Mouse (Mus musculus) forebrain, embryonic 13.5 days (tissue): ENCODE measurements around the gene Hira. TPM values are rescaled to one million over a fixed set of nuclear protein-coding genes. Genes with fewer than 3 reads are reported as not detected.
"Not testable (repeated sequence)": the region's sequence is repeated elsewhere in the genome, so short reads cannot be mapped to it uniquely, and the experiment has no call there.

Source experiments
- ATAC-seq: fragments of 200-750 bp; cut with Nextera tagmentation; 2 replicates; pipeline ENCODE4 v1.8.0; 2017
- H3K27ac ChIP-seq: fragments of 300-500 bp; sonication (generic); 2 replicates; pipeline ENCODE4 v1.5.1; 2015; ENCODE audit warnings: inconsistent platforms, mild to moderate bottlenecking, moderate library complexity
- H3K27me3 ChIP-seq: fragments of 300-500 bp; sonication (generic); 2 replicates; pipeline ENCODE4 v1.6.1; 2015; ENCODE audit warnings: mild to moderate bottlenecking, inconsistent platforms
- H3K36me3 ChIP-seq: fragments of 300-500 bp; sonication (generic); 2 replicates; pipeline ENCODE4 v1.6.1; 2015; ENCODE audit warnings: mild to moderate bottlenecking, inconsistent platforms; ENCODE audit not compliant: poor library complexity, severe bottlenecking
- H3K4me1 ChIP-seq: fragments of 300-500 bp; sonication (generic); 2 replicates; pipeline ENCODE4 v1.6.1; 2015; ENCODE audit warnings: inconsistent platforms
- H3K4me2 ChIP-seq: fragments of 300-500 bp; sonication (generic); 2 replicates; pipeline ENCODE4 v1.6.1; 2015; ENCODE audit warnings: inconsistent platforms, mild to moderate bottlenecking, moderate library complexity
- H3K4me3 ChIP-seq: fragments of 300-500 bp; sonication (generic); 2 replicates; pipeline ENCODE4 v1.5.1; 2015; ENCODE audit warnings: mild to moderate bottlenecking, inconsistent platforms
- H3K9ac ChIP-seq: fragments of 300-500 bp; sonication (generic); 2 replicates; pipeline ENCODE4 v1.6.1; 2015; ENCODE audit warnings: mild to moderate bottlenecking, inconsistent platforms
- H3K9me3 ChIP-seq: fragments of 300-500 bp; sonication (generic); replicated peaks from 2 replicates; pipeline ENCODE4 v1.6.1; 2016; ENCODE audit warnings: inconsistent platforms
- WGBS: fragments of 180-500 bp; shearing (Covaris S2); methylation state at CpG from one replicate; pipeline ENCODE4 v1.1.7; 2015; 5-methylcytosine and 5-hydroxymethylcytosine counted together
- polyA plus RNA-seq: library from polyadenylated mRNA; unstranded; fragments of >200 nt; fragmentation: Nextera tagmentation; extraction: Ambion mirVana; gene quantifications from 2 replicates; pipeline ENCODE4 v1.2.1, GENCODE M21; 2015

The Hira gene
- 21.4 and 25.8 TPM in 2 replicates for polyA plus RNA-seq

GRCm38 (mm10) chr16:18876442-18877308, at the start of gene Hira, which contains the start of gene Mrpl40:
Gene Hira (plus strand): TSS chr16:18877037.
Gene Mrpl40 (minus strand): TSS chr16:18876862.
- peak; percentile 92 for ATAC-seq
- Histone ChIP-seq H3K4me3 (peak within 1 kb of the TSS; percentile 84), H3K27me3 (no peaks in the 10 kb centered on the region), H3K36me3 (peaks cover 34% of the 10 kb centered on the region), H3K4me2 (peak within 1 kb of the TSS; percentile 83), H3K9ac (peak within 1 kb of the TSS; percentile 93), H3K4me1 (peaks cover 37% of the 10 kb centered on the region), H3K27ac (peak within 1 kb of the TSS; percentile 96), H3K9me3 (no peaks in the 10 kb centered on the region)
- WGBS, result under 1% methylated on average over 67 of the region's 93 CpGs

GRCm38 (mm10) chr16:18828630-18829029, 48.2 kb upstream of the Hira start:
- no peak for ATAC-seq
- no peak overlapping the region for H3K9ac ChIP-seq
- H3K36me3 ChIP-seq, result peaks cover 94% of the 10 kb centered on the region
- WGBS, result 94% methylated on average over 3 of the region's 3 CpGs
- H3K4me2 ChIP-seq, result no peak overlapping the region
- H3K27ac ChIP-seq, result no peak overlapping the region
- H3K4me3 ChIP-seq, result no peak overlapping the region
- H3K9me3 ChIP-seq, result no peaks in the 10 kb centered on the region
- H3K27me3 ChIP-seq, result no peaks in the 10 kb centered on the region
- no peaks in the 10 kb centered on the region for H3K4me1 ChIP-seq

GRCm38 (mm10) chr16:18829102-18829501, 47.7 kb upstream of the Hira start:
- WGBS, result 84% methylated on average over 6 of the region's 6 CpGs
- ATAC-seq, result no peak
- Histone ChIP-seq H3K36me3 (peaks cover 95% of the 10 kb centered on the region), H3K27me3 (no peaks in the 10 kb centered on the region), H3K4me3 (no peak overlapping the region), H3K4me2 (no peak overlapping the region), H3K4me1 (no peaks in the 10 kb centered on the region), H3K27ac (no peak overlapping the region), H3K9me3 (no peaks in the 10 kb centered on the region), H3K9ac (no peak overlapping the region)

GRCm38 (mm10) chr16:18833486-18833885, 43.4 kb upstream of the Hira start:
- Histone ChIP-seq H3K9ac (no peak overlapping the region), H3K4me1 (0 out of 2 replicates have a peak, but pooled peaks cover 7% of the 10 kb centered on the region), H3K9me3 (no peaks in the 10 kb centered on the region), H3K27ac (no peak overlapping the region), H3K36me3 (peaks cover 68% of the 10 kb centered on the region), H3K27me3 (no peaks in the 10 kb centered on the region), H3K4me3 (no peak overlapping the region), H3K4me2 (no peak overlapping the region)
- 80% methylated on average over 2 of the region's 2 CpGs for WGBS
- ATAC-seq, result no peak

- Histone ChIP-seq H3K4me2 (peak overlapping the region; percentile 72), H3K4me3 (peak overlapping the region; percentile 86), H3K27ac (no peak overlapping the region), H3K36me3 (peaks cover 50% of the 10 kb centered on the region), H3K27me3 (no peaks in the 10 kb centered on the region), H3K9ac (peak overlapping the region; percentile 87; the same call in 1 of the 2 replicates), H3K9me3 (no peaks in the 10 kb centered on the region), H3K4me1 (0 out of 2 replicates have a peak, but pooled peaks cover 7% of the 10 kb centered on the region)
- peak; percentile 57 for ATAC-seq
- WGBS, result 26% methylated on average over 3 of the region's 3 CpGs
Observed at GRCm38 (mm10) chr16:18836073-18836467, 40.8 kb upstream of the Hira start.

- WGBS, result 1% methylated on average over 46 of the region's 46 CpGs
- H3K9me3 ChIP-seq, result no peaks in the 10 kb centered on the region
- H3K27ac ChIP-seq, result no peak within 1 kb of the TSS; the same call in 1 of the 2 replicates
- H3K4me1 ChIP-seq, result 0 out of 2 replicates have a peak, but pooled peaks cover 7% of the 10 kb centered on the region
- H3K4me2 ChIP-seq, result peak within 1 kb of the TSS; percentile 72
- ATAC-seq, result peak; percentile 99
- peak within 1 kb of the TSS; percentile 87 for H3K9ac ChIP-seq
- H3K27me3 ChIP-seq, result no peaks in the 10 kb centered on the region
- peak within 1 kb of the TSS; percentile 86 for H3K4me3 ChIP-seq
- H3K36me3 ChIP-seq, result peaks cover 45% of the 10 kb centered on the region
Observed at GRCm38 (mm10) chr16:18836468-18837208, 40.2 kb upstream of the Hira start, which contains the start of the genes 2510002D24Rik and Gm28539. Gene 2510002D24Rik (plus strand): TSS chr16:18836578. Gene Gm28539 (plus strand): TSS chr16:18836584.

GRCm38 (mm10) chr16:18838346-18838745, 38.5 kb upstream of the Hira start:
- Histone ChIP-seq H3K36me3 (peaks cover 29% of the 10 kb centered on the region), H3K9me3 (no peaks in the 10 kb centered on the region), H3K27me3 (no peaks in the 10 kb centered on the region), H3K4me3 (no peak overlapping the region), H3K9ac (no peak overlapping the region), H3K4me2 (no peak overlapping the region), H3K4me1 (0 out of 2 replicates have a peak, but pooled peaks cover 7% of the 10 kb centered on the region), H3K27ac (no peak overlapping the region)
- 91% methylated on average over 4 of the region's 4 CpGs for WGBS
- ATAC-seq, result no peak

- Histone ChIP-seq H3K36me3 (no peaks in the 10 kb centered on the region), H3K27ac (no peak overlapping the region), H3K9me3 (no peaks in the 10 kb centered on the region), H3K4me3 (no peak overlapping the region), H3K27me3 (no peaks in the 10 kb centered on the region), H3K4me2 (no peak overlapping the region), H3K9ac (no peak overlapping the region), H3K4me1 (no peaks in the 10 kb centered on the region)
- WGBS, result 89% methylated on average over 15 of the region's 15 CpGs
- no peak for ATAC-seq
Observed at GRCm38 (mm10) chr16:18846301-18846820, 30.5 kb upstream of the Hira start.

- H3K9me3 ChIP-seq, H3K9ac ChIP-seq, ATAC-seq, H3K27ac ChIP-seq, H3K4me3 ChIP-seq, H3K4me2 ChIP-seq, H3K4me1 ChIP-seq, H3K27me3 ChIP-seq, H3K36me3 ChIP-seq: not testable (repeated sequence)
- 90% methylated on average over 15 of the region's 17 CpGs for WGBS
Observed at GRCm38 (mm10) chr16:18849521-18850190, 27.2 kb upstream of the Hira start.

GRCm38 (mm10) chr16:18858551-18858950, 18.3 kb upstream of the Hira start:
- no peak overlapping the region for H3K27ac ChIP-seq
- no peak overlapping the region for H3K4me3 ChIP-seq
- no peak for ATAC-seq
- no peak overlapping the region for H3K9ac ChIP-seq
- H3K4me2 ChIP-seq, result no peak overlapping the region
- no peaks in the 10 kb centered on the region for H3K27me3 ChIP-seq
- H3K36me3 ChIP-seq, result no peaks in the 10 kb centered on the region
- H3K9me3 ChIP-seq, result no peaks in the 10 kb centered on the region
- H3K4me1 ChIP-seq, result no peaks in the 10 kb centered on the region

- ATAC-seq, result no peak
- no peaks in the 10 kb centered on the region for H3K27me3 ChIP-seq
- no peaks in the 10 kb centered on the region for H3K4me1 ChIP-seq
- 70% methylated on average over 1 of the region's 1 CpGs for WGBS
- H3K4me3 ChIP-seq, result no peak overlapping the region
- H3K27ac ChIP-seq, result no peak overlapping the region
- H3K9me3 ChIP-seq, result no peaks in the 10 kb centered on the region
- H3K9ac ChIP-seq, result no peak overlapping the region
- H3K36me3 ChIP-seq, result no peaks in the 10 kb centered on the region
- H3K4me2 ChIP-seq, result no peak overlapping the region
Observed at GRCm38 (mm10) chr16:18860186-18860585, 16.7 kb upstream of the Hira start.
